Mouse (Mus musculus): ENCODE measurements at regions not wholly inside any gene's neighbourhood (a gene's known extent, or its start where the extent isn't known, plus 50 kb on each side); places are given as distances from the start of the nearest gene placed in this dataset.

GRCm38 (mm10) chr8:56476158-56476557 is 74.7 kb downstream of the Cep44 start:
- no peak for DNase-seq (ENCODE audit: low spot score)

GRCm38 (mm10) chr8:56475138-56475537 is 75.7 kb downstream of the Cep44 start:
- no peak for DNase-seq (ENCODE audit: low spot score)

- no peak for DNase-seq (ENCODE audit: low spot score)
Observed at GRCm38 (mm10) chr8:56474335-56474734, 76.5 kb downstream of the Cep44 start.

- no peak for DNase-seq (ENCODE audit: low spot score)
Observed at GRCm38 (mm10) chr8:56465091-56465490, 85.8 kb downstream of the Cep44 start.

- no peak for DNase-seq (ENCODE audit: low spot score)
Observed at GRCm38 (mm10) chr8:56450982-56451381, 99.9 kb downstream of the Cep44 start.

GRCm38 (mm10) chr8:56443676-56444075 is 107.2 kb downstream of the Cep44 start:
- no peak for DNase-seq (ENCODE audit: low spot score)

GRCm38 (mm10) chr8:56439417-56439816 is 111.4 kb downstream of the Cep44 start:
- DNase-seq (ENCODE audit: low spot score) = peak; percentile 30

GRCm38 (mm10) chr8:56434826-56435225 is 116.0 kb downstream of the Cep44 start:
- DNase-seq (ENCODE audit: low spot score) = no peak

GRCm38 (mm10) chr8:56412026-56412425 is 117.6 kb downstream of the Hpgd start:
- no peak for DNase-seq (ENCODE audit: low spot score)

- DNase-seq (ENCODE audit: low spot score) = no peak
Observed at GRCm38 (mm10) chr8:56410412-56410811, 116.0 kb downstream of the Hpgd start.

GRCm38 (mm10) chr8:56407267-56407666 is 112.9 kb downstream of the Hpgd start:
- DNase-seq (ENCODE audit: low spot score) = no peak

GRCm38 (mm10) chr8:56406317-56406716 is 111.9 kb downstream of the Hpgd start:
- DNase-seq (ENCODE audit: low spot score) = no peak

GRCm38 (mm10) chr8:56397611-56398010 is 103.2 kb downstream of the Hpgd start:
- DNase-seq (ENCODE audit: low spot score) = no peak

- DNase-seq (ENCODE audit: low spot score) = no peak
Observed at GRCm38 (mm10) chr8:56396352-56396751, 102.0 kb downstream of the Hpgd start.

- DNase-seq (ENCODE audit: low spot score) = peak; percentile 68
Observed at GRCm38 (mm10) chr8:56392626-56393025, 98.2 kb downstream of the Hpgd start.

GRCm38 (mm10) chr8:56392158-56392557 is 97.8 kb downstream of the Hpgd start:
- DNase-seq (ENCODE audit: low spot score) = no peak
